Mouse (Mus musculus) neural tube, embryonic 12.5 days (tissue): Measurements from ENCODE around the gene Krtap29-1. TPM values are rescaled to one million over a fixed set of nuclear protein-coding genes. Genes with fewer than 3 reads are reported as not detected.

ENCODE experiments used
- ATAC-seq: fragments of 200-750 bp; cut with Nextera tagmentation; 2 replicates; pipeline ENCODE4 v1.8.0; 2017; ENCODE audit warnings: low read depth, mild to moderate bottlenecking, moderate TSS enrichment, moderate library complexity; ENCODE audit not compliant: low FRiP score
- H3K27ac ChIP-seq: fragments of 300-500 bp; sonication (generic); 2 replicates; pipeline ENCODE4 v1.5.1; 2016
- H3K27me3 ChIP-seq: fragments of 300-500 bp; sonication (generic); replicated peaks from 2 replicates; pipeline ENCODE4 v1.6.1; 2016; ENCODE audit warnings: mild to moderate bottlenecking
- H3K36me3 ChIP-seq: fragments of 300-500 bp; sonication (generic); 2 replicates; pipeline ENCODE4 v1.6.1; 2016; ENCODE audit warnings: mild to moderate bottlenecking
- H3K4me1 ChIP-seq: fragments of 300-500 bp; sonication (generic); 2 replicates; pipeline ENCODE4 v1.6.1; 2016
- H3K4me2 ChIP-seq: fragments of 300-500 bp; sonication (generic); replicated peaks from 2 replicates; pipeline ENCODE4 v1.6.1; 2016; ENCODE audit warnings: mild to moderate bottlenecking
- H3K4me3 ChIP-seq: fragments of 300-500 bp; sonication (generic); 2 replicates; pipeline ENCODE4 v1.5.1; 2016
- H3K9ac ChIP-seq: fragments of 300-500 bp; sonication (generic); 2 replicates; pipeline ENCODE4 v1.6.1; 2016; ENCODE audit warnings: mild to moderate bottlenecking
- H3K9me3 ChIP-seq: fragments of 300-500 bp; sonication (generic); 2 replicates; pipeline ENCODE4 v1.6.1; 2016; ENCODE audit warnings: mild to moderate bottlenecking
- WGBS: fragments of 180-500 bp; shearing (Covaris S2); methylation state at CpG from one replicate; pipeline ENCODE4 v1.1.7; 2016; 5-methylcytosine and 5-hydroxymethylcytosine counted together
- polyA plus RNA-seq: library from polyadenylated mRNA; unstranded; fragments of >200 nt; fragmentation: Nextera tagmentation; extraction: Ambion mirVana; gene quantifications from 2 replicates; pipeline ENCODE4 v1.2.1, GENCODE M21; 2016

The Krtap29-1 gene
- polyA plus RNA-seq, 1 experiment from 2014 or later, result not detected

- Histone ChIP-seq H3K9ac (no peak overlapping the region), H3K36me3 (no peaks in the 10 kb centered on the region), H3K27me3 (peaks cover 9% of the 10 kb centered on the region; the same call in 1 of the 2 replicates), H3K4me3 (no peak overlapping the region), H3K4me1 (0 out of 2 replicates have a peak, but pooled peaks cover 4% of the 10 kb centered on the region), H3K27ac (no peak overlapping the region), H3K9me3 (no peaks in the 10 kb centered on the region), H3K4me2 (no peak overlapping the region)
- no peak for ATAC-seq
- 69% methylated on average over 3 of the region's 3 CpGs for WGBS
Observed at GRCm38 (mm10) chr11:99990571-99990970, 11.7 kb upstream of the Krtap29-1 start.

GRCm38 (mm10) chr11:99989881-99990405, 11.1 kb upstream of the Krtap29-1 start:
- no peak overlapping the region for H3K4me2 ChIP-seq
- ATAC-seq, result no peak
- H3K27me3 ChIP-seq, result peaks cover 9% of the 10 kb centered on the region; the same call in 1 of the 2 replicates
- 86% methylated on average over 6 of the region's 6 CpGs for WGBS
- H3K4me1 ChIP-seq, result 0 out of 2 replicates have a peak, but pooled peaks cover 4% of the 10 kb centered on the region
- H3K9me3 ChIP-seq, result no peaks in the 10 kb centered on the region
- no peak overlapping the region for H3K4me3 ChIP-seq
- H3K36me3 ChIP-seq, result no peaks in the 10 kb centered on the region
- H3K27ac ChIP-seq, result no peak overlapping the region
- H3K9ac ChIP-seq, result no peak overlapping the region

- ATAC-seq, result no peak
Observed at GRCm38 (mm10) chr11:99988530-99988929, 9.7 kb upstream of the Krtap29-1 start.

GRCm38 (mm10) chr11:99986180-99986647, 7.4 kb upstream of the Krtap29-1 start, which contains the start of gene Krtap16-1:
Krtap16-1 (minus strand) TSS chr11:99986597.
- H3K36me3 ChIP-seq, result no peaks in the 10 kb centered on the region
- H3K4me1 ChIP-seq, result no peaks in the 10 kb centered on the region
- no peaks in the 10 kb centered on the region for H3K27me3 ChIP-seq
- ATAC-seq, result no peak
- no peak within 1 kb of the TSS for H3K27ac ChIP-seq
- no peaks in the 10 kb centered on the region for H3K9me3 ChIP-seq
- H3K4me2 ChIP-seq, result no peak within 1 kb of the TSS
- no peak within 1 kb of the TSS for H3K9ac ChIP-seq
- 82% methylated on average over 8 of the region's 8 CpGs for WGBS
- H3K4me3 ChIP-seq, result no peak within 1 kb of the TSS

More at GRCm38 (mm10) chr11:99988530-99988929, 9.7 kb upstream of the Krtap29-1 start:
- Histone ChIP-seq H3K27me3 (peaks cover 6% of the 10 kb centered on the region; the same call in 1 of the 2 replicates), H3K4me2 (no peak overlapping the region), H3K27ac (no peak overlapping the region), H3K9me3 (no peaks in the 10 kb centered on the region), H3K4me3 (no peak overlapping the region), H3K9ac (no peak overlapping the region), H3K36me3 (no peaks in the 10 kb centered on the region), H3K4me1 (0 out of 2 replicates have a peak, but pooled peaks cover under 1% of the 10 kb centered on the region)
- WGBS, result 97% methylated on average over 3 of the region's 3 CpGs

GRCm38 (mm10) chr11:99985291-99986092, 6.6 kb upstream of the Krtap29-1 start:
- ATAC-seq, result no peak

GRCm38 (mm10) chr11:99983442-99983841, 4.6 kb upstream of the Krtap29-1 start:
- Histone ChIP-seq H3K4me2 (no peak overlapping the region), H3K4me1 (no peaks in the 10 kb centered on the region), H3K4me3 (no peak overlapping the region), H3K36me3 (no peaks in the 10 kb centered on the region), H3K9ac (no peak overlapping the region), H3K27me3 (no peaks in the 10 kb centered on the region), H3K9me3 (no peaks in the 10 kb centered on the region), H3K27ac (no peak overlapping the region)
- ATAC-seq, result no peak
- WGBS, result 90% methylated on average over 1 of the region's 1 CpGs

More at GRCm38 (mm10) chr11:99985291-99986092, 6.6 kb upstream of the Krtap29-1 start:
- no peak overlapping the region for H3K4me3 ChIP-seq
- WGBS, result 86% methylated on average over 20 of the region's 20 CpGs
- H3K4me2 ChIP-seq, result no peak overlapping the region
- no peak overlapping the region for H3K27ac ChIP-seq
- no peak overlapping the region for H3K9ac ChIP-seq
- no peaks in the 10 kb centered on the region for H3K27me3 ChIP-seq
- H3K9me3 ChIP-seq, result no peaks in the 10 kb centered on the region
- no peaks in the 10 kb centered on the region for H3K4me1 ChIP-seq
- no peaks in the 10 kb centered on the region for H3K36me3 ChIP-seq

- WGBS, result 89% methylated on average over 9 of the region's 9 CpGs
- H3K4me2 ChIP-seq, result no peak overlapping the region
- no peak overlapping the region for H3K27ac ChIP-seq
- H3K4me3 ChIP-seq, result no peak overlapping the region
- H3K9ac ChIP-seq, result no peak overlapping the region
- ATAC-seq, result no peak
- no peaks in the 10 kb centered on the region for H3K4me1 ChIP-seq
- H3K9me3 ChIP-seq, result no peaks in the 10 kb centered on the region
- H3K27me3 ChIP-seq, result no peaks in the 10 kb centered on the region
- no peaks in the 10 kb centered on the region for H3K36me3 ChIP-seq
Observed at GRCm38 (mm10) chr11:99982731-99983130, 3.9 kb upstream of the Krtap29-1 start.

GRCm38 (mm10) chr11:99965961-99966360, 12.9 kb downstream of the Krtap29-1 start:
- ATAC-seq, result no peak
- 59% methylated on average over 2 of the region's 2 CpGs for whole genome bisulfite sequencing
- Histone ChIP-seq H3K4me2 (no peak overlapping the region), H3K27me3 (no peaks in the 10 kb centered on the region), H3K9me3 (no peaks in the 10 kb centered on the region), H3K4me3 (no peak overlapping the region), H3K36me3 (no peaks in the 10 kb centered on the region), H3K9ac (no peak overlapping the region), H3K4me1 (no peaks in the 10 kb centered on the region), H3K27ac (no peak overlapping the region)

- Histone ChIP-seq H3K4me1 (no peaks in the 10 kb centered on the region), H3K4me2 (no peak overlapping the region), H3K27ac (no peak overlapping the region), H3K4me3 (no peak overlapping the region), H3K9me3 (no peaks in the 10 kb centered on the region), H3K36me3 (no peaks in the 10 kb centered on the region), H3K27me3 (no peaks in the 10 kb centered on the region), H3K9ac (no peak overlapping the region)
- ATAC-seq, result no peak
- 43% methylated on average over 6 of the region's 6 CpGs for WGBS
Observed at GRCm38 (mm10) chr11:99964213-99964612, 14.6 kb downstream of the Krtap29-1 start.

GRCm38 (mm10) chr11:99948175-99948574, 30.7 kb downstream of the Krtap29-1 start, which contains the start of gene Krtap9-5:
Krtap9-5 (plus strand) TSS chr11:99948475.
- ATAC-seq, result no peak
- no peaks in the 10 kb centered on the region for H3K9me3 ChIP-seq
- no peak within 1 kb of the TSS for H3K9ac ChIP-seq
- H3K27ac ChIP-seq, result no peak within 1 kb of the TSS
- no peaks in the 10 kb centered on the region for H3K27me3 ChIP-seq
- H3K4me2 ChIP-seq, result no peak within 1 kb of the TSS
- WGBS, result 91% methylated on average over 2 of the region's 2 CpGs
- H3K4me3 ChIP-seq, result no peak within 1 kb of the TSS
- H3K36me3 ChIP-seq, result no peaks in the 10 kb centered on the region
- no peaks in the 10 kb centered on the region for H3K4me1 ChIP-seq

GRCm38 (mm10) chr11:99937751-99938264, 41.0 kb downstream of the Krtap29-1 start:
- no peaks in the 10 kb centered on the region for H3K36me3 ChIP-seq
- no peak overlapping the region for H3K4me2 ChIP-seq
- no peaks in the 10 kb centered on the region for H3K9me3 ChIP-seq
- no peaks in the 10 kb centered on the region for H3K4me1 ChIP-seq
- H3K27ac ChIP-seq, result no peak overlapping the region
- no peak overlapping the region for H3K4me3 ChIP-seq
- H3K9ac ChIP-seq, result no peak overlapping the region
- 85% methylated on average over 9 of the region's 9 CpGs for WGBS
- H3K27me3 ChIP-seq, result no peaks in the 10 kb centered on the region
- ATAC-seq, result no peak

GRCm38 (mm10) chr11:99935991-99936390, 42.9 kb downstream of the Krtap29-1 start, which contains the start of gene Krtap31-2:
Krtap31-2 (plus strand) TSS chr11:99936291.
- H3K36me3 ChIP-seq, result no peaks in the 10 kb centered on the region
- no peaks in the 10 kb centered on the region for H3K27me3 ChIP-seq
- WGBS, result 98% methylated on average over 1 of the region's 1 CpGs
- H3K9ac ChIP-seq, result no peak within 1 kb of the TSS
- H3K4me3 ChIP-seq, result no peak within 1 kb of the TSS
- H3K27ac ChIP-seq, result no peak within 1 kb of the TSS
- no peaks in the 10 kb centered on the region for H3K9me3 ChIP-seq
- no peak within 1 kb of the TSS for H3K4me2 ChIP-seq
- no peak for ATAC-seq
- no peaks in the 10 kb centered on the region for H3K4me1 ChIP-seq
